Mouse (Mus musculus) ovary, postnatal 14 days (tissue): ENCODE results near the gene Myh15.
"Not testable (repeated sequence)": the region's sequence is repeated elsewhere in the genome, so short reads cannot be mapped to it uniquely, and the experiment has no call there.

Experiments used
- DNase-seq: peaks from one replicate; pipeline ENCODE4 v3.0.0; 2022; ENCODE audit warnings: low spot score

The Myh15 gene

DNA sequence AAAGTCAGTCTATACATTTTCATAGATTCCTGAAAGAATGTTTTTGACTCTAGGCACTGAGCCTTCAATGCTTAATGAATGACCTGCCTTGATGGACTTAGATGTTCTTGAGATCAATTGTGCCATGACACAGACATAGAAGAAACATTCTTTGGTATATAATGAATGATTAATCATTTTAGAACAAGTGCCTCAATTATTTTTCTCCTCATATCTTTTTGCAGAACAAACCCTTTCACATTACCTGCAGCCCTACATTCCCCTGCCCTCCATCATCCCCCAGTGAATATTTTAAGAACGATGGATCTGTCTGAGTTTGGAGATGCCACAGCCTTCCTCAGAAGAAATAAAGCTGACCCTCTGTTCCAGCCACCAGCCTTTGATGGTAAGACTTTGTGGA, at the start of gene Myh15:
TSS of gene Myh15 (plus strand) at position 301 of the 400 bp plus-strand sequence.
- DNase-seq, result no peak

DNA sequence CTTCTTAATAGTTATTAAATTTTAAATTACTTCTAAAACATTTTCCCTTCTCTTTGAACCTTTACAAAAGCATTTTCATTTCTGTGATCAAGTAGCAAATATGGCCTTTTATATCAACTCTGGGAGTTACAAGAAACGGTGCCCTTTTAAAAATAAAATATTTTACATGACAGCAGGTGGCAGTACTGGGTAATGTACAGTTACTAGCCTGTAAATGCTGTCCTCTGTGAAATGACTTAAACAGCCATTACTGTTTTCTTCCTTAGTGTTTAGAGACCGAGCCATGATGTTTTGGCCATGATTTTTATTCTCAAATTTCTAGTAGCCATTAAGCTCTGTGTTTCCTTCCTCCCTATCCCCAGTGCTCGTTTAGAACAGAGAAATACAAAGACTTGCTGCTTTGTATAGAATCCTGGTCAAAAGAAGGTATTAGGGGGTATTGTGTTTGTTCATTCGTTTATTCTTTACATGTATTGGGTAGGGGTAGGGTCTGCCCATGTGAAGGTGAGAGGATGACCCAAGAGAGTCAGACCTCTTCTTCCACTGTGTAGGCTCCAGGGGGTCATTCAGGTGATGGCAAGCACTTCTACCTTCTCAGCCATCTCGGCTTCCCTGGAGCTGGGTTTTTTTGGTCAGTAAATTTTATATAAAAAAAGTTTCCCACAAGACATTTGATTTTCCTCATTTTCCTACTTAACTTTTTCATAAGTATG, 40.5 kb upstream of the Myh15 start:
- no peak for DNase-seq

DNA sequence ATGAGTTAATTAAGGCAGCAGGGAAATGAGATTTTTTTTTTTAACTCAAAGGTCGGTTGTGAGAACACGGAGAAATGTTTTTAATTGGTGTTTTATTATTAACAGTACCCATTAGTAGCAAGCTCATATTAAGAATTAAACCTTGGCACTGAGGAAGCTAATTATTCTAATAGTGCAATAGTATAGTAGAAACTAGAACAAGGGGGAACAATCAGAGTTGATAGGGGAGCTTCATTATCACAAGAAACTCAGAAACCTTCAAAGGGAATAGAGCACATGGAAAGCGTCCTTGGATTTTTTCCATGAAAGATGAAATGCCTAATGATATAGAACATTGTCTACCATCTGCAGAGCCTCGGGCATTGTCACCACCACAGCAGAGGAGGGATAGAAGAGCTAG, 21.4 kb upstream of the Myh15 start:
- no peak for DNase-seq

DNA sequence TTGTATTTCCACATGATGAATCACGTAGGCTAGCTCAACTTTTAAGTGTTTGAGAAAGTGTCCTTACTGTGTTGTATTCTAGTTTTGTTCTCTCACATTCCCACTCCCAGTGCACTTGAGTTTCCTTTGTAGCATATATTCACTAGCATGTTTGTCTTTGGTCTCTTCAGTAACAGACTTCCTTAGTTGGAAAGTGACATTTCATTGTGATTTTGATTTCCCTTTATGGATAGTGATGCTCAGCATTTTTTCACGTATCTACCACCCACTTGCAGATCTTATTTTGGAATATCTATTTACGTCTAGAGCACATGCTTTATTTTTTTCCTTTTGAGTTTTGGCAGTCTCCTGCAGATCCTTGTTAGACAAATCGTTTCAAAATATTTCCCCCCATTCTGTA, 19.5 kb upstream of the Myh15 start:
- no peak for DNase-seq

DNA sequence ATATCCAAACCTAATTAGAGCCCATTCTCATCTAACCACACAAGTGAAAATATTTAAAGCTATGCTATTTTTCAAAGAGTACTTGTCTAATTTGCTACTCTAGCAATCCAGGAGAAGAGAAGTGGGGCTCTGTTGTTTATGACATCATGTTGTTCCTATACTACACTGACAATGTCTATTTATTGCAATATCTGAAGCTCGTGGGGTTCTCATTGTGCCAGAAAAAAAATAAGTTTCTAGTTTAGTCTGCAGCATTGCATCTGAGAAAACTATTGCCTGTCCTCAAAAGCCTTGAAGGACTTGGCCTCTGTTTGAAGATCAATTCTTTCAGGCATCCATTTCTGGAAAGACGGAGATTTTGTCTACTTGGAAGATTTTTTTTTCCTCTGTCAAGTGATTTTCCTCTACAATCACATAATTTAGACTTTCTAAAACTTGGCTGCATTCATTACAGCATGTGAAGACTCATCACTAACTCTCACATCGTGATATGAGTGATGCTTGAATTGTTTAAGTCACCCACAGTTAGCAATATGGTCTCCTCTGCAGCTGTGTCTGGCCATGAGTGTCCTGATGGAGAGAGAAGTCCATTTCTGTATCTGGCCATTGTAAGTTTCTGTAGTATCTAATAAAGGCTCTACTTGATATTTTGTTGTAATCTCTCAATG, 16.6 kb upstream of the Myh15 start:
- DNase-seq, result no peak

DNA sequence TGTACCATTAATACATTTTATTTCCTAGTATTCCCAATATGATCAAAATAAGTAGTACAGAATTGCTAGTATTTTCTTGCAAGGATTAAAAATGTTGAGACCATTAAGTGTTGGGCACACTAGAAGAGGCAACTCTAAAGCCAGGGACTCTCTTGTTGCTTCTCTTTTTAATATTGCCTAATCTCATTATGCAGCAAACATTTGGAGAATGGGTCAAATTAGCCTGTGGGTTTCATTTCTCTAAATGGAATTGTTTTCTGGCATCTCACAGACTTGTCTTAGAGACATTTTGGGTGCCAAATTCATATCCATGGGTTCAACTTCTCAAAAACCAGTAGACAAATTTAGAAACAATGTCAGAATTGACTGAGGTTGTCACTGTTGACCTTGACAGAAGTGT, 8.1 kb upstream of the Myh15 start:
- DNase-seq, result no peak

DNA sequence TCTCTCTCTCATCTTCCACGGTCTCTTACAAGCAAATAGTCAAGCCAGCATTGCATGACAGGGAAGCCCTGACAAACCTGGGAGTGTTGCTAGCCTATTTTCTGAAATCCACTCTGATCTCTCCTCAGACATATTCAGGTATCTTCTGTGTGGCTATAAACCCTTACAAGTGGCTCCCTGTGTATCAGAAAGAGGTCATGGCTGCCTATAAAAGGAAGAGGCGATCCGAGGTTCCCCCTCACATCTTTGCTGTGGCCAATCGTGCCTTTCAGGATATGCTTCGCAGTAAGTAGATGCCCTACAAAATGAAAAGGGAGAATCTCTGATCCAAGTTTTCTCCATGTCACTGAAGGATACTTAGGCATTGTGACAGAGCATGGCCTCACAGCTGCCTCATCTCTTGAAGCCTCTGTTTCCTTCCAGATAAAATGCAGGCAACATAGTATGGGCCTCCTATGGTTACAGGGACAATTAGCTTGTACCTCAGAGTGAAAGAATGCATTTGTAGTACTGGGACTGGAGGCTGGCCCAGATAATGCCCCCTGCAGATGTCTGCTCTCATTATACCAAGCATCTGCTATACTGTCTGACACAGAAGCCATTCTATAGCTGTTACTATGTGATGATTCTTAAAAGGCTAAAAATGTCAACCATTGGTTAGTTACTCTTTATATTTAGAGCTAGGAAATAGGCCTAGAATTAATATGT, 12.1 kb downstream of the Myh15 start:
- DNase-seq, result no peak

DNA sequence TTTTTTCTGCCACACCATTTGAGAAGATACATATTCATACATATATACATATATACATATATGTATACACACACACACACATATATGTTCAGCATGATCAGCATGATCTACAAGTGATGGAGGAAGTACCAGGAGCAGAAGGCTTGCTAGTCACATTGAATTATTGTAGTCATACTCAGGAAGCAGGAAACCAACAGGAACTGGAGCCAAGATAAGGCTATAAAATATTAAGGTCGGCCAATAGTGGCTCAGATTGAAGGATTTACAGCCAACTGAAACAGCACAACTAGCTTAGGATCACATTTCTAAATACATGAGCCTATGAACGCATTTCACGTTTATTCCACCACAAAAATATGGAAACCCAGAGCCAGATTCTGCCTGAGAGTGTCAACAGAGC, 14.0 kb downstream of the Myh15 start:
- DNase-seq, result no peak

DNA sequence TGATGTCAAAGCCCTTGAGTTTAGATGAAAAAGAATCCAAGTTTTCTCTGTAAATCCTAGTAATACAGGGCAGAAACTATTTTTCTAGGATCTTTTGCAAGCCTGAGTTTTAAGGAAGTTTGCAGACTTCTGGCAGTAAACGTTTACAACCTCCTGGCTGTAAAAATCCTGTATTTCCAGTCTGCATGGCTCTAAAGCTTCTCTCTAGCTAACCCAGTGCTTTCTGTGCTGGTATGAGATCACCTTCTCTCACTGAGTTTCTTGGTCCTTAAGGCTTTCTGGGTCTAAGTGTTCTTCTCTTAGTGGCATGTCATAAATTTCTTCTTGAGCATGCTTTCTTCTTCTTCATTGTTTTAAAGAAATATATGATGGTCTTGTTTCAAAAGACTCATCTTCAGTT, 70.7 kb downstream of the Myh15 start:
- DNase-seq, result no peak

DNA sequence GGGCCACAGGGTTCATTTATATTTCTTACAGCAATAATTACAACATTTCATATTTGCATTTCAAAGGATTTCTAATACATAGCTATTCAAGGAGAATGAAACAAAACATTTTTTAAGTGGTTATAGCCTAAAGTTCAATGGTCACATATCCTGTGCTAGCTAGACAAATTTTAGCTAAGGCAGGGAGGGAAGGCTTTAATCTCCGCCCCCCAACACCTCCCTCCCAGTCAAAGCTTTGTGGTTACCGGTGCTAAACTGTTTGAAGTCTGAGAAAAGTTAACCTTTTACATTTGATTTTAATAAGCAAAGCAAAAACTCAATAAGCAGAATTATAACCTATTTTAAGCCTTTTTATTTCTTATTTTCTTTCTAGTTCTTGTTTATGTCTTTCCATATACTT, 98.9 kb downstream of the Myh15 start:
- DNase-seq, result no peak

DNA sequence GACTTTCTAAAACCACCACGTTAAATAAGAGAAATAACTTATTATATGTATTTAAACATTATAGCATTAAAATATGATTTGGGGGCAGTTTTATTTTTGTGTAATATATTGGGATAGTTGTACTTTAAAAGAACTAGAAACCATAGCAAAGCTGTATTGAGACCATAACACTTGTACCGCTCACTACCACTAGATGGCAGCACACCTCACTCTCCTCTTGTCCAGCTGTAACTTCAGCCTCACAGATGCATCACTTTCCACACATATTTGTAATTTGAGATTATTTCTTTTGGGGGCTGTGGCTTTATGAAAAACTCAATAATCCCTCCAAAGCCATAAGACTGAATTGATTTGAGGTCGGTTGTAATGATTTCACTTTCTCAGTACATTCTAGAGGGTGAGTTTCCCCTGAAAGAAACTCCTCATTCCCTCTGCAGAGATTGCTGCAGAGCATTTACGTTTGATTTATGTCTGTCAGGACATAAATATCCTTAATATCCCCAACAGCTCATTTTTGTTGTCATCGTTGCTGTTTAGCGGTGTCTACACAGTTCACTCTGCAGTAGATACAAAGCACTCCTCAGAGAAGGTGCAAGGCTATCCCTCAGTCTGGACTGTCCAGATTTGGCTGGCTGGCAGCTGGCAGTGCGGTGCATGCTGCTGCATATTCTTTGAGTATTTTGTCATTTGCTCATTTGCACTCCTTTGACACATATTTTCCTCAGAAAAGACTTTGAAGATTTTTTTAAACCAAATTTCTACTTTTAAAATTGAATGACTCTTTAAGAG, 107.3 kb downstream of the Myh15 start:
- peak; percentile 63 for DNase-seq

DNA sequence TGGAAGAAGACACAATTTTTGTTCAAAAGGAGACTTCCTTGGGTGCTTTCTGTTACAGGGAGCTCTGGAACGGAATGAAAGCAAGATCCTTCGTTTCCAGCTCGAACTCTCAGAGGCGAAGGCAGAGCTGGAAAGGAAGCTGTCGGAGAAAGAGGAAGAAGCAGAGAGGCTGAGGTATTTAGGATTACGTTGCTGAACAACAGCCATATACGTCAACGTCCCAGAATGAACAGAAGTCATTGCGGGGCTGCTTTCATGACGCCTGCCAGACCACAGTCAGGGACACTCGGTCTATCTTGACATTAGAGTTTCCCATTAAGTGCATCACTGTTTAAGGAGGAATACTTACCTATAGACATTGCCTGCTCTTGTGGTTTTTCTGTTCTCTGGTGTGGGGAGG, 108.4 kb downstream of the Myh15 start:
- no peak for DNase-seq

DNA sequence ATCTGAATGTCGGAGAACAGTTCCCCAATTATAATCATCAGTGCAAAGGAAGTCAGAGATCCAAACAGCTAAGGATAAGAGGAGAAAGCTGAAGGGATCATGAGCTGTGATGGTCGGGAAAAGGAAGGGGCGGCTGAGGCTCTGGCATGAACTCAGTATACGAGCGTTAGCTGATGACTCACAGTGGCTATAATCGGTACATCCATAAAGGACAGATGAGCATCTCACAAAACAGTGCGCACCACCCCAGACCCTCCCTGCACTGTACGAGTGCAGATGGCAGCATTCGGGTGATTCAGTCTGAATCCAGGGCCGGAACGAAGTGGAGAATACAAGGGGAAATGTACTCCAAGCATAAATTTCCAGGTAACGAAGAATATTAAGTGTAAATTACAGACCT, 110.0 kb downstream of the Myh15 start:
- no peak for DNase-seq

DNA sequence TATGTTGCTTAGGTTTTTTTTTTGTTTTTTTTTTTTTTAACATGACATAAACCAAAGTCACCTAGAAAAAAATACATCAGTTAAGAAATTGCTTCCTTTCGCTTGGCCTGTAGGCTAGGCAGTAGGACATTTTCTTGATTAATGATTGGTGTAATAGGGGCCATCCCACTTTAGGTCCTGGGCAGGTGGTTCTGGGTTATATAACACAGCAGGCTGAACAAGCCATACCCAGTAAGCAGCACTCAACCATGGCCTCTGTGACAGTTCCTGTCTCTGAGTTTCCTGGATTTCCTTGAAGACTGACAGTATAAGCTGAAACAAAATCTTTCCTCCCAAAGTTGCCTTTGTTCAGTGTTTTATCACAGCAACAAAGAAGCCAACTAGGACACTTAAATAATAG, 117.8 kb downstream of the Myh15 start:
- DNase-seq, result no peak

DNA sequence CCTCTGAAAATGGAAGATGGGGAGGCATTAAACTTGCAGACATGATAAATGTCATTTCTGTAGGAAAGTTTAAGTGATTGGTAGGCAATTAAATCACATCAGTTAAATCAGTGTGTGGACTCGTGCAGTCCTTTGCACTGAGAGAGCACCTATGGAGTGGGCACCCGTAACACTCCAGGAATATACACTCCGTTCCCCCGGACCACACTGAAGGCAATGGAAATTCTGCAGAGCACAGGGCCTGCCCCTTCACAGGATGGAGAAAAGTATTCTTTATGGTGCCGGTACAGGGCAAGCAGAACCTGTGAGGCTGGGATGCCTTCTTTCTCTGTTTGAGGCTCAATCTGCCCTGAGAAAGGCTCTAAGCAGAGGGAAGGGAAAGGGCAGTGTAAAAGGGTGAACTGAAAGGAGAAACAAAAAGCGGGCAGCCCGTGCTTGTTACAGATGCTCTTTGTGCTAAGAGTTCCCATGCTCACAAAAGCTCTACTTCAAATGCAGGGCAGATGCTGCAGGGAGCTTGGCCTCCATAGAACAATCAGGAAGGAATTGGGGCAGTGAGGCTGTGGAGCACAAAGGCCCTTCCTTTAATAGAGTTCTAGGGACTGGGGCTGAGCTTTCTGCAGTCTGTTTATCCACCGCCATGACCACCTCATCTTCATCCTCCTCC, 118.6 kb downstream of the Myh15 start:
- no peak for DNase-seq

DNA sequence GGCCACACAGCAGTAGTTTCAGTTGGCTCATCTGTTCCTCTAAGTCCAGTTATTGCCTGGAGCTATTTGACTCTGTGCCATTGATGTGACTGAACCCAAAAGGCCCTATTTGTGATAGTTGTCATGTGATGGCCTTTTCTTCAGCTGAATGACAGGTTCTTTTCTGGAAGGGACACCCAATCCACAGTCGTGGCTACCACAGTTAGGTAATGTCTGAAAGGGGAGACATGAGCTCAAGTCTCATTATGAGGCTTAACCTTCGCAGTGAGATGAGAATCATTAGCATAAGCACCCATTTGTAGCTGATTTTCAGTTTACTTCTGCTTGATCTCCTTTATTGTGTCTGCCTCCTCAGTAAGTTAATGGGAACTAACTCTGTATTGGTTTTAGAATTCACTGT, 136.2 kb downstream of the Myh15 start:
- no peak for DNase-seq

DNA sequence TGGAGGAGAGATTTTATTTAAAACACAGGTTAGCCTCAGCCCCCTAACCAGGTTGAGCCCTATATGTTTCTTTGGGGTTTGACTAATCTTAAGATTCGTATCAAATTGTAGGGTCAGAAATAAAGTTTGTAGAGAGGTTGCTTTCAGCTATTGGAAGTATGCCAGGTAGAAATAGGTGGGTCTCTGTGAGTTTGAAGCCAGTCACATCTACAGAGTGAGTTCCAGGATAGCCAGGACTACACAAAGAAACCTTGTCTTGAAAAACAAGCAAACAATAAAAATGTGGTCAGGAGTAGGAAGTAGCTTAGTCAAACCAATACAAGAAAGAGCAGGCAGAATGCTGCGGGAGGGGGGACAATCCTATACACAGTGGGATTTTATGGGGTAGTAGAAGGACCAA, 136.7 kb downstream of the Myh15 start:
- DNase-seq, result no peak

DNA sequence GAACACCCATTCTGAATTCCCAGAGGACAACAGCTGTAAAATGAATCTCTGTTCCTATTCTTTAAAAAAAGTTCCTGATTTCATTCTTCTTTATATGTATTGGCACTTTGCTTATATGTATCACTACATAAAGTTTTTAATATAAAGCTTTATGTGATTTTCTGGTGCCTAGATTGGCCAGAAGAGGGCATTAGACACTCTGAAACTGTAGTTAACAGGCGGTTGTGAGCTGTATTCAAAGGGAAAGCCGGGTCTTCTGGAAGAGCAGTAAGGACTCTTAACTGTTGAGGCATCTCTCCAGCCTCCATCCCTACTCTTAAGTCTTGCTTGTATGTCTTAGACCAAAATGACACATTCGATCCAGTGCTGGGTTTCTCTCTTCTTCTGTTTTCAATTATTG, 139.0 kb downstream of the Myh15 start:
- no peak for DNase-seq

DNA sequence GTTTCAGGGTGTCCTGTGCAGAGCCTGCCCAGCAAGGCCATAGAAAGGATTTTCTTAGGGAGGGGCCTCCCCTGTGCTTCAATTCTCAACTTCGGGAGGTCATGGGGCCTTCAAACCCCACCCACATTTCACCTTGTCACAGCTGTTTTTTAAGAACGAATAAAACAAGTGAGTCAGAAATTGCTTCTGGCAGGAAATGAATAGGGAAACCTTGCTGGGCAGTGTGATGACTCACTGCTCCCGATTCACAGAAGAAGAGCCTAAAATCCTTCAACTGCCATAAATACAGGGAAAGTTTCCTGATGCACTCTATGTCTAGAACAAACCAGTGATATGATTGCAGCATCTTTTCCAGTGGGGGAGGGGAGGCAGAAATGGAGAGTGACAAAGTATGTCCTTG, 140.7 kb downstream of the Myh15 start:
- no peak for DNase-seq

DNA sequence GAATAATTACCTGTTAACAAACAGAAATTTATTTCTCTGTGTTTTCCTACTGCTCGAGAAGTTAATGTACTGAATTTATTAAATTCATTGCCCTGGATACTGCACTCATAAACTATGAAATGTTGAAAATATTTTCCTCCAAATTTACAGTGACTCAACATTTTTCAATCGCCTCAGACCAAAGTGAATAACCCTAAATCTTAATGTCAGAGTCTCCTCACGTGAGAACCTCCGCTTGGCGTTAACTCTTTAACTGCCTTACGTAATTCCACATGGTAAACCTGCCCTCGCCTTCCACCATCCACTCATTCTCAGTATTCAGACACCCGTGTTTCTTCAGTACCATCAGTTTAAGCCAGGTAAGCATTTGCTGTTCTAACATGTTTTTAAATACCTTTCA, 166.4 kb downstream of the Myh15 start:
- DNase-seq, result no peak

DNA sequence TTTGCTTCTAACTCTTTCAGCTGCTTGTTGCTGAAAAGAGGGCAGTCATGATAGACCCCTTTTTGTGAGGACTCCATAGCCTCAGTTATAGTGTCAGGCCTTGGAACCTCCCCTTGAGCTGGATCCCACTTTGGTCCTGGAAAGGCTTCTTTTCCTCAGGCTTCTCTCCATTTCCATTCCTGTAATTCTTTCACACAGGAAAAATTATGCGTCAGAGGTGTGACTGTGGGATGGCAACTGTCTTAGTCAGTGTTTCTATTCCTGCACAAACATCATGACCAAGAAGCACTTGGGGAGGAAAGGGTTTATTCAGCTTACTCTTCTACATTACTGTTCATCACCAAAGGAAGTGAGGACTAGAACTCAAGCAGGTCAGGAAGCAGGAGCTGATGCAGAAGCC, 186.2 kb downstream of the Myh15 start:
- not testable (repeated sequence) for DNase-seq
